Mouse (Mus musculus): ENCODE data around the gene Hdac11. TPM values are rescaled to one million over a fixed set of nuclear protein-coding genes. Genes with fewer than 3 reads are reported as not detected.
"Not testable (repeated sequence)": the region's sequence is repeated elsewhere in the genome, so short reads cannot be mapped to it uniquely, and the experiment has no call there.

The Hdac11 gene
- polyA plus RNA-seq, 1 experiment: 39.3 TPM

DNA sequence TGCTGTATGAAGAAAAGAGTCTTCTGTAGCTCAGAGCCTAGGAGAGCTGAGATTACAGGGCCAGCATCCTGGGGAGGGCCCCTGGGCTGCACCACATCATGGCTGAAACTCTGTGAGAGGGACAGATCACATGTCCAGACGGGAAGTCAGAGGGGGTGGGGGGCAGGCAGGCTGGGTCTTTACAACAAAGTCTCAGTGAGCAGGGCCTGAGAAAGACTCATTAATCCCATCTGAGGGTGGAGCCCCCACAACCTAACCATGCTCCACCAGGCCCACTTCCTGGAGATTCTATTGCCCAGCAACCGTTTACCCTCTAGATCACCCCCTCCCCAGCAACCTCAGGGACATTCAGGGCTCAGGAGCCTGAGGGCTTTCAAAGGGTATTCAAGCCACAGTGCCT is 53.3 kb downstream of the Hdac11 start:
- no peaks in the 10 kb centered on the region for H3K27me3 ChIP-seq (ENCODE audit: control insufficient read depth, insufficient read depth, insufficient read length)
- H3K36me3 ChIP-seq (ENCODE audit: control insufficient read depth, insufficient read depth): no peaks in the 10 kb centered on the region
- H3K4me3 ChIP-seq: no peak overlapping the region
- peak overlapping the region; percentile 4 for H3K4me2 ChIP-seq (ENCODE audit: low read depth)
- H3K79me2 ChIP-seq (ENCODE audit: control insufficient read depth, insufficient read depth): peaks cover 21% of the 10 kb centered on the region
- no peak overlapping the region for H3ac ChIP-seq (ENCODE audit: control insufficient read depth, insufficient read length)
- no peak for TF ChIP-seq MYOG (IDR thresholded peaks at IDR 0.05; ENCODE audit: control insufficient read depth in 1 of 3, insufficient read depth in 1 of 3, insufficient read length in 2 of 3, low read depth in 2 of 3)
- TF ChIP-seq TCF12 (IDR thresholded peaks at IDR 0.05; ENCODE audit: insufficient read depth, poor library complexity, severe bottlenecking): no peak
- no peak for TF ChIP-seq USF1 (IDR thresholded peaks at IDR 0.05; ENCODE audit: low read depth)
- no peak for TF ChIP-seq TCF3 (IDR thresholded peaks at IDR 0.05; ENCODE audit: insufficient read length, low read depth)
- no peak for TF ChIP-seq MAX (IDR thresholded peaks at IDR 0.05; ENCODE audit: low read depth)
- no peak for TF ChIP-seq E2F4 (IDR thresholded peaks at IDR 0.05; ENCODE audit: insufficient read depth)
- TF ChIP-seq POLR2A (IDR thresholded peaks at IDR 0.05; ENCODE audit: insufficient read length, low read depth): no peak
- TF ChIP-seq CEBPB (IDR thresholded peaks at IDR 0.05; ENCODE audit: insufficient read depth, poor library complexity, severe bottlenecking): no peak
- TF ChIP-seq MYOD1 (IDR thresholded peaks at IDR 0.05; ENCODE audit: control insufficient read depth in 1 of 3, insufficient read length in 2 of 3, low read depth in 2 of 3): no peak
- no peak for TF ChIP-seq SRF (IDR thresholded peaks at IDR 0.05; ENCODE audit: control insufficient read depth, insufficient read length, low read depth)
- no peak for TF ChIP-seq REST (IDR thresholded peaks at IDR 0.05; ENCODE audit: insufficient read depth, insufficient read length)
- no peak for TF ChIP-seq POLR2AphosphoS2 (IDR thresholded peaks at IDR 0.05; ENCODE audit: insufficient read length, low read depth)

GRCm38 (mm10) chr6:91210852-91211251 is 54.4 kb downstream of the Hdac11 start:
- Histone ChIP-seq H3ac (ENCODE audit: control insufficient read depth, insufficient read length) (no peak overlapping the region), H3K4me3 (no peak overlapping the region), H3K27me3 (ENCODE audit: control insufficient read depth, insufficient read depth, insufficient read length) (no peaks in the 10 kb centered on the region), H3K79me2 (ENCODE audit: control insufficient read depth, insufficient read depth) (peaks cover 28% of the 10 kb centered on the region), H3K4me2 (ENCODE audit: low read depth) (peak overlapping the region; percentile 3), H3K36me3 (ENCODE audit: control insufficient read depth, insufficient read depth) (peaks cover under 1% of the 10 kb centered on the region)
- TF ChIP-seq POLR2A (IDR thresholded peaks at IDR 0.05; ENCODE audit: insufficient read length, low read depth): no peak
- no peak for TF ChIP-seq TCF12 (IDR thresholded peaks at IDR 0.05; ENCODE audit: insufficient read depth, poor library complexity, severe bottlenecking)
- no peak for TF ChIP-seq MAX (IDR thresholded peaks at IDR 0.05; ENCODE audit: low read depth)
- TF ChIP-seq E2F4 (IDR thresholded peaks at IDR 0.05; ENCODE audit: insufficient read depth): no peak
- TF ChIP-seq TCF3 (IDR thresholded peaks at IDR 0.05; ENCODE audit: insufficient read length, low read depth): no peak
- TF ChIP-seq MYOD1 (IDR thresholded peaks at IDR 0.05; ENCODE audit: control insufficient read depth in 1 of 3, insufficient read length in 2 of 3, low read depth in 2 of 3): no peak
- TF ChIP-seq SRF (IDR thresholded peaks at IDR 0.05; ENCODE audit: control insufficient read depth, insufficient read length, low read depth): no peak
- TF ChIP-seq REST (IDR thresholded peaks at IDR 0.05; ENCODE audit: insufficient read depth, insufficient read length): no peak
- no peak for TF ChIP-seq CEBPB (IDR thresholded peaks at IDR 0.05; ENCODE audit: insufficient read depth, poor library complexity, severe bottlenecking)
- TF ChIP-seq USF1 (IDR thresholded peaks at IDR 0.05; ENCODE audit: low read depth): no peak
- TF ChIP-seq MYOG (IDR thresholded peaks at IDR 0.05; ENCODE audit: control insufficient read depth in 1 of 3, insufficient read depth in 1 of 3, insufficient read length in 2 of 3, low read depth in 2 of 3): no peak
- no peak for TF ChIP-seq POLR2AphosphoS2 (IDR thresholded peaks at IDR 0.05; ENCODE audit: insufficient read length, low read depth)

DNA sequence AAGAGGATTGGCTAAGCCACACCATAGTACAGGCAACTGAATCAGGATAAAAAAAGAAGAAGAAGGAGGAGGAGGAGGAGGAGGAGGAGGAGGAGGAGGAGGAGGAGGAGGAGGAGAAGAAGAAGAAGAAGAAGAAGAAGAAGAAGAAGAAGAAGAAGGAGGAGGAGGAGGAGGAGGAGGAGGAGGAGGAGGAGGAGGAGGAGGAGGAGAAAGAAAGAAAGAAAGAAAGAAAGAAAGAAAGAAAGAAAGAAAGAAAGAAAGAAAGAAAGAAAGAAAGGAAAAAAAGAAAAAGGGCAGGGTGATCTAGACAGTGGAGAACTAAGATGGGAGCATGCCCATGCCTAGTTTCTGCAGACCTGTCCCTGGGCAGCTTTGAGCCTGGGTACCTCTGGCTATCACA is 55.7 kb downstream of the Hdac11 start, which contains the start of gene Fbln2:
TSS of gene Fbln2 (plus strand) at position 301 of the 400 bp plus-strand sequence.
- H3K36me3 ChIP-seq (ENCODE audit: control insufficient read depth, insufficient read depth); H3K27me3 ChIP-seq (ENCODE audit: control insufficient read depth, insufficient read depth, insufficient read length): not testable (repeated sequence)
- peak within 1 kb of the TSS; percentile 59 for H3K4me3 ChIP-seq
- H3K4me2 ChIP-seq (ENCODE audit: low read depth): peak within 1 kb of the TSS; percentile 79
- H3K79me2 ChIP-seq (ENCODE audit: control insufficient read depth, insufficient read depth): peaks cover 39% of the 10 kb centered on the region
- H3ac ChIP-seq (ENCODE audit: control insufficient read depth, insufficient read length): peak within 1 kb of the TSS; percentile 8

DNA sequence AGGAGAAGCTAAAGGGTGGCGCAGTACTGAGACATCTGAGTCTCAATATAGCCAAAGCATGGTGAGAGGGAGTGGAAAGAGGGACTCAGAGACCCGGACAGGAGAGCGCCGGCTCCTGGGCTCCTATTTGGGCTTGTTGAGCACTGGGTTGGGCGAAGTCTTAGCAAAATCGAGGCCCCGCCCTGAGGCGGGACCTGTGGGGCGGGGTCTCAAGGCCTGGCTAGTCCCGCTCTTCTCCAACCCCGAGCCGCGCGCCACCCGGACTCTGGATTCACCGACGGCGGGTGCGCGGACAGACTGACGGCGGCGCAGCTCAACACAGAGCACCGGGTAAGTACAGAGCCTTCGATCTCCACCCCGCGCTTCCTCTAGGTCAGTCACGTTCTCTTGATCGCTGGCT is 56.1 kb downstream of the Hdac11 start:
- peak overlapping the region; percentile 59 for H3K4me3 ChIP-seq
- H3K36me3 ChIP-seq (ENCODE audit: control insufficient read depth, insufficient read depth): peaks cover 5% of the 10 kb centered on the region
- H3ac ChIP-seq (ENCODE audit: control insufficient read depth, insufficient read length): peak overlapping the region; percentile 8
- peak overlapping the region; percentile 79 for H3K4me2 ChIP-seq (ENCODE audit: low read depth)
- no peaks in the 10 kb centered on the region for H3K27me3 ChIP-seq (ENCODE audit: control insufficient read depth, insufficient read depth, insufficient read length)
- peaks cover 42% of the 10 kb centered on the region for H3K79me2 ChIP-seq (ENCODE audit: control insufficient read depth, insufficient read depth)
- no peak for TF ChIP-seq MAX (IDR thresholded peaks at IDR 0.05; ENCODE audit: low read depth)
- TF ChIP-seq POLR2AphosphoS2 (IDR thresholded peaks at IDR 0.05; ENCODE audit: insufficient read length, low read depth): peak; percentile 78
- peak; percentile 85 for TF ChIP-seq POLR2A (IDR thresholded peaks at IDR 0.05; ENCODE audit: insufficient read length, low read depth)

DNA sequence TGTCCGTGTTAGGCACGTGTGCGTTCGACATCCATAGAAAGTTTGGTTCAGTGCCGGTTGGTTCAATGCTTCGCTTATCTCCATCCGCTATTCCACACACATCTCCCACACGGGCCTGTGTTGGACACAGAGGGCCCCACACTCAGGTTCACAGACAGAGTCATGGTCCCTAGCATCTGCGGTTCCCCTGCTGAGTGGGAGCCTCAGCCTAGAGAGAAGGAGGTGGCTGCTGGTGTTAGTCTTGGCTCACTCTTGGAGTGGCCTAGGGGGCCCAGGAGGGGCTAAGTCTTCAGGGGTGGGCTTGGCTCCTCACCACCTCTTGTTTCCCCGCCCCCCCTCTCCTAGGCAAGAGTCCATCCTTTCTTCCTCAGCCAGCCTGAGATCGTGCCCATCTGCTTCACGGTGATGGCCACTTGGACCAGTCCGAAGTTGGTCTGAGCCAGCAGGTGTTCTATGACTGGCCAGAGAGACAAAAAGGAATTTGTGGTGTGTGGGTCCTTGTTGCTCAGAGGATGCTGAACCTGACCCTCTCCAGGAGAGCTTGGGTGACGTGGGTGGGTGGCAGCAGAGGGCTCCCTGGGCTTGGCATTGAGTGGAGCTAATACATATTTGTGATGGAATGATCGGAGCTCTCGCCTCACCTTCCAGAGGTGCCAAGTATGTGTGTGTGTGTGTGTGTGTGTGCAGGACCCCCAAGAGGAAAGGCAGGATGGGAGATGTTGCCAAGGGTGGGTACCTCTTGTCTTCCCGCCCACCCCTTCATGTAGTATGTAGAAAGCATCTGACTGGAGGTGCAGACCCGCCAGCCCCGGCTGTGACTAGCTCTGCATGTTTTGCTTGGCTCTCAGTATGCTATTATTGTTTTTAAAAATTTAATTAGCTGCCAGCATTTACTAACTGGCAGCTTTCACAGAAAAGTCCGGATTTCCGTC is 57.1 kb downstream of the Hdac11 start:
- peaks cover 48% of the 10 kb centered on the region for H3K79me2 ChIP-seq (ENCODE audit: control insufficient read depth, insufficient read depth)
- no peaks in the 10 kb centered on the region for H3K27me3 ChIP-seq (ENCODE audit: control insufficient read depth, insufficient read depth, insufficient read length)
- peaks cover 5% of the 10 kb centered on the region for H3K36me3 ChIP-seq (ENCODE audit: control insufficient read depth, insufficient read depth)
- no peak for TF ChIP-seq SRF (IDR thresholded peaks at IDR 0.05; ENCODE audit: control insufficient read depth, insufficient read length, low read depth)
- TF ChIP-seq POLR2A (IDR thresholded peaks at IDR 0.05; ENCODE audit: insufficient read length, low read depth): no peak
- no peak for TF ChIP-seq CEBPB (IDR thresholded peaks at IDR 0.05; ENCODE audit: insufficient read depth, poor library complexity, severe bottlenecking)
- no peak for TF ChIP-seq POLR2AphosphoS2 (IDR thresholded peaks at IDR 0.05; ENCODE audit: insufficient read length, low read depth)
- no peak for TF ChIP-seq MAX (IDR thresholded peaks at IDR 0.05; ENCODE audit: low read depth)
- TF ChIP-seq MYOG (IDR thresholded peaks at IDR 0.05; ENCODE audit: control insufficient read depth in 1 of 3, insufficient read depth in 1 of 3, insufficient read length in 2 of 3, low read depth in 2 of 3): no peak
- no peak for TF ChIP-seq TCF3 (IDR thresholded peaks at IDR 0.05; ENCODE audit: insufficient read length, low read depth)
- no peak for TF ChIP-seq USF1 (IDR thresholded peaks at IDR 0.05; ENCODE audit: low read depth)
- no peak for TF ChIP-seq TCF12 (IDR thresholded peaks at IDR 0.05; ENCODE audit: insufficient read depth, poor library complexity, severe bottlenecking)
- no peak for TF ChIP-seq REST (IDR thresholded peaks at IDR 0.05; ENCODE audit: insufficient read depth, insufficient read length)
- TF ChIP-seq MYOD1 (IDR thresholded peaks at IDR 0.05; ENCODE audit: control insufficient read depth in 1 of 3, insufficient read length in 2 of 3, low read depth in 2 of 3): no peak
- no peak for TF ChIP-seq E2F4 (IDR thresholded peaks at IDR 0.05; ENCODE audit: insufficient read depth)
- peak overlapping the region; percentile 59 for H3K4me3 ChIP-seq
- H3K4me2 ChIP-seq (ENCODE audit: low read depth): peak overlapping the region; percentile 79
- peak overlapping the region; percentile 8 for H3ac ChIP-seq (ENCODE audit: control insufficient read depth, insufficient read length)
